In genomic region chr11:79778522-79778921, GRCm38 (mm10) we compare ENCODE assay signal across 13 mouse cellular contexts.
DNase-seq lines count a peak whose midpoint lies in the region; ATAC-seq lines count a peak whose summit lies in the region.
"Had no signal": no experiment of that assay in that cellular context is flagged by ENCODE, and none has a peak within 500 bp of the region (broad histone marks: within the 10 kb centered on the region; RNA-seq: fewer than 3 reads in every experiment).

No protein-coding gene starts in this region.

- H3K36me3 ChIP-seq in forebrain, embryonic 10.5 days (replicated peaks), result no peaks in the 10 kb centered on the region
- no peaks in the 10 kb centered on the region for H3K36me3 ChIP-seq in forebrain, embryonic 15.5 days
- no peaks in the 10 kb centered on the region for H3K36me3 ChIP-seq in lung, embryonic 15.5 days
- H3K36me3 ChIP-seq in heart, embryonic 14.5 days (ENCODE audit: control insufficient read depth, insufficient read depth, low read length), result no peaks in the 10 kb centered on the region
- H3K36me3 ChIP-seq: limb, embryonic 13.5 days had no signal

- H3K27me3 ChIP-seq in forebrain, embryonic 10.5 days (ENCODE audit: poor library complexity, severe bottlenecking), result peaks cover 28% of the 10 kb centered on the region
- H3K27me3 ChIP-seq in forebrain, embryonic 15.5 days, result no peaks in the 10 kb centered on the region
- H3K27me3 ChIP-seq in lung, embryonic 15.5 days, result no peaks in the 10 kb centered on the region; the same call in 1 of the 2 replicates
- no peaks in the 10 kb centered on the region for H3K27me3 ChIP-seq in heart, embryonic 14.5 days (ENCODE audit: control insufficient read depth, insufficient read depth, low read length)
- H3K27me3 ChIP-seq: limb, embryonic 13.5 days had no signal

- H3K4me3 ChIP-seq in forebrain, embryonic 10.5 days, result no peak overlapping the region
- no peak overlapping the region for H3K4me3 ChIP-seq in forebrain, embryonic 15.5 days
- H3K4me3 ChIP-seq in lung, embryonic 15.5 days, result no peak overlapping the region
- no peak overlapping the region for H3K4me3 ChIP-seq in heart, embryonic 14.5 days (ENCODE audit: control insufficient read depth in 1 of 2, insufficient read depth in 1 of 2, low read depth in 1 of 2, low read length in 2 of 2)
- H3K4me3 ChIP-seq: limb, embryonic 13.5 days had no signal

- H3K9me3 ChIP-seq in forebrain, embryonic 10.5 days, result no peaks in the 10 kb centered on the region
- H3K9me3 ChIP-seq in forebrain, embryonic 15.5 days, result no peaks in the 10 kb centered on the region
- H3K9me3 ChIP-seq in lung, embryonic 15.5 days, result no peaks in the 10 kb centered on the region
- no peaks in the 10 kb centered on the region for H3K9me3 ChIP-seq in heart, embryonic 14.5 days (ENCODE audit: control insufficient read depth, low read length)
- H3K9me3 ChIP-seq: limb, embryonic 13.5 days had no signal

- H3K4me2 ChIP-seq in forebrain, embryonic 15.5 days (replicated peaks), result no peak overlapping the region
- no peak overlapping the region for H3K4me2 ChIP-seq in lung, embryonic 15.5 days
- H3K4me2 ChIP-seq in heart, embryonic 14.5 days (ENCODE audit: low read length), result no peak overlapping the region
- H3K4me2 ChIP-seq: limb, embryonic 13.5 days had no signal

- WGBS in forebrain, embryonic 10.5 days, result 86% methylated on average over 5 of the region's 5 CpGs
- WGBS in forebrain, embryonic 15.5 days, result 87% methylated on average over 5 of the region's 5 CpGs
- WGBS in lung, embryonic 15.5 days, result 54% methylated on average over 5 of the region's 5 CpGs
- WGBS in heart, embryonic 14.5 days, result 49% methylated on average over 5 of the region's 5 CpGs

- H3K27ac ChIP-seq in forebrain, embryonic 10.5 days, result 0 out of 2 replicates have a peak overlapping the region, but pooled peaks have one; percentile 44
- no peak overlapping the region for H3K27ac ChIP-seq in forebrain, embryonic 15.5 days (replicated peaks)
- no peak overlapping the region for H3K27ac ChIP-seq in lung, embryonic 15.5 days
- peak overlapping the region; percentile 28 to 46; a peak in 3 of 4 replicates for H3K27ac ChIP-seq in heart, embryonic 14.5 days (replicated peaks in 1 of 2; ENCODE audit: control insufficient read depth in 1 of 2, insufficient read depth in 1 of 2, low read depth in 2 of 2, low read length in 2 of 2)
- H3K27ac ChIP-seq: limb, embryonic 13.5 days had no signal

- DNase-seq in forebrain, embryonic 10.5 days (ENCODE audit: extremely low spot score, low spot score), result no peak
- no peak for DNase-seq in lung, postnatal 25 days (ENCODE audit: low spot score)
- no peak for DNase-seq in cerebellum, postnatal 36 days
- DNase-seq in thymus, postnatal 14 days, result no peak
- DNase-seq: B cell, adult 2 months; spleen, adult 18-20 months; thymus, postnatal 25 days had no signal

- no peak overlapping the region for H3K9ac ChIP-seq in forebrain, embryonic 15.5 days (replicated peaks)
- H3K9ac ChIP-seq in lung, embryonic 15.5 days, result no peak overlapping the region
- no peak overlapping the region for H3K9ac ChIP-seq in heart, embryonic 14.5 days (ENCODE audit: low read length)
- H3K9ac ChIP-seq: limb, embryonic 13.5 days had no signal

- ATAC-seq in forebrain, embryonic 15.5 days (replicated peaks), result no peak
- peak; percentile 52; the same call in 1 of the 2 replicates for ATAC-seq in lung, embryonic 15.5 days (ENCODE audit: borderline replicate concordance, extremely low read depth, low FRiP score, low TSS enrichment)
- peak; percentile 38; the same call in 1 of the 2 replicates for ATAC-seq in heart, embryonic 14.5 days (ENCODE audit: insufficient number of reproducible peaks, insufficient read depth, low FRiP score, low read depth)
- ATAC-seq in megakaryocyte-erythroid progenitor cell, adult 5-6 weeks (replicated peaks; ENCODE audit: low FRiP score, low TSS enrichment, poor library complexity, severe bottlenecking), result peak; percentile 31; the same call in 1 of the 2 replicates
- ATAC-seq: midbrain, embryonic 16.5 days had no signal

- H3K4me1 ChIP-seq in forebrain, embryonic 10.5 days, result peaks cover 42% of the 10 kb centered on the region
- 0 out of 2 replicates have a peak, but pooled peaks cover 3% of the 10 kb centered on the region for H3K4me1 ChIP-seq in forebrain, embryonic 15.5 days
- peaks cover 33% of the 10 kb centered on the region for H3K4me1 ChIP-seq in lung, embryonic 15.5 days
- peaks cover 35 to 37% of the 10 kb centered on the region in 2 experiments for H3K4me1 ChIP-seq in heart, embryonic 14.5 days (ENCODE audit: control insufficient read depth in 2 of 2, insufficient read depth in 2 of 2, low read length in 2 of 2)

Comparison
In these comparisons a context has a peak if more than half of its experiments do, and no peak if none do; other contexts are left out.
1. H3K27ac ChIP-seq: peak in forebrain, embryonic 10.5 days (single experiment) and heart, embryonic 14.5 days (2 of 2); none in forebrain, embryonic 15.5 days (single experiment) and lung, embryonic 15.5 days (single experiment).